Mouse (Mus musculus) liver, embryonic 11.5 days (tissue): ENCODE measurements at regions not wholly inside any gene's neighbourhood (a gene's known extent, or its start where the extent isn't known, plus 50 kb on each side); places are given as distances from the start of the nearest gene placed in this dataset.

ENCODE experiments used
- ATAC-seq: fragments of 200-750 bp; cut with Nextera tagmentation; replicated peaks from 2 replicates; pipeline ENCODE4 v1.8.0; 2017; ENCODE audit warnings: moderate number of reproducible peaks, mild to moderate bottlenecking, moderate TSS enrichment, moderate library complexity; ENCODE audit not compliant: low FRiP score
- DNase-seq: peaks from one replicate; pipeline ENCODE4 v3.0.0-alpha.2; 2017; ENCODE audit warnings: low spot score
- H3K27ac ChIP-seq: fragments of 300-500 bp; sonication (generic); 2 replicates; pipeline ENCODE4 v1.5.1; 2014; ENCODE audit warnings: mild to moderate bottlenecking, low read depth, low read length, control low read depth
- H3K27me3 ChIP-seq: fragments of 300-500 bp; sonication (generic); replicated peaks from 2 replicates; pipeline ENCODE4 v1.6.1; 2014; ENCODE audit warnings: low read length, mixed read lengths; ENCODE audit not compliant: control insufficient read depth, insufficient read depth
- H3K36me3 ChIP-seq: fragments of 300-500 bp; sonication (generic); 2 replicates; pipeline ENCODE4 v1.6.1; 2014; ENCODE audit warnings: mild to moderate bottlenecking, low read length, moderate library complexity, mixed read lengths; ENCODE audit not compliant: control insufficient read depth, insufficient read depth
- H3K4me1 ChIP-seq: fragments of 300-500 bp; sonication (generic); replicated peaks from 2 replicates; pipeline ENCODE4 v1.6.1; 2014; ENCODE audit warnings: low read length, mixed read lengths; ENCODE audit not compliant: control insufficient read depth, insufficient read depth
- H3K4me2 ChIP-seq: fragments of 300-500 bp; sonication (generic); 2 replicates; pipeline ENCODE4 v1.6.1; 2014; ENCODE audit warnings: mild to moderate bottlenecking, control low read depth, moderate library complexity
- H3K4me3 ChIP-seq: fragments of 300-500 bp; sonication (generic); 2 replicates; pipeline ENCODE4 v1.5.1; 2014; ENCODE audit warnings: low read depth, low read length, control low read depth
- H3K9ac ChIP-seq: fragments of 300-500 bp; sonication (generic); 2 replicates; pipeline ENCODE4 v1.6.1; 2014; ENCODE audit warnings: low read depth, low read length, control low read depth
- H3K9me3 ChIP-seq: fragments of 300-500 bp; sonication (generic); 2 replicates; pipeline ENCODE4 v1.6.1; 2016; ENCODE audit warnings: low read length, inconsistent platforms, mixed read lengths; ENCODE audit not compliant: control insufficient read depth
- whole genome bisulfite sequencing: fragments of 180-500 bp; shearing (Covaris S2); extraction: QIAGEN DNeasy Blood & Tissue Kit; methylation state at CpG from one replicate; pipeline ENCODE4 v1.1.7; 2014; 5-methylcytosine and 5-hydroxymethylcytosine counted together

- DNase-seq (no peak), ATAC-seq (no peak)
- Histone ChIP-seq H3K4me1 (no peaks in the 10 kb centered on the region), H3K27me3 (no peaks in the 10 kb centered on the region), H3K9me3 (no peaks in the 10 kb centered on the region), H3K27ac (no peak overlapping the region), H3K4me2 (no peak overlapping the region), H3K9ac (no peak overlapping the region), H3K36me3 (no peaks in the 10 kb centered on the region), H3K4me3 (no peak overlapping the region)
- WGBS: 74% methylated on average over 4 of the region's 4 CpGs
Measured at GRCm38 (mm10) chr10:17203416-17204110, 519.5 kb upstream of the Cited2 start.

- H3K4me3 ChIP-seq: no peak overlapping the region
- no peak for ATAC-seq
- 50% methylated on average over 1 of the region's 1 CpGs for WGBS
Measured at GRCm38 (mm10) chr10:17204153-17204552, 518.9 kb upstream of the Cited2 start.

GRCm38 (mm10) chr10:17212551-17213309 lies 510.3 kb upstream of the Cited2 start:
- Histone ChIP-seq H3K4me3 (no peak overlapping the region), H3K9ac (no peak overlapping the region), H3K36me3 (no peaks in the 10 kb centered on the region), H3K4me2 (no peak overlapping the region), H3K27me3 (no peaks in the 10 kb centered on the region), H3K9me3 (no peaks in the 10 kb centered on the region), H3K27ac (no peak overlapping the region), H3K4me1 (no peaks in the 10 kb centered on the region)
- ATAC-seq (no peak), DNase-seq (no peak)
- WGBS: 61% methylated on average over 11 of the region's 12 CpGs

More at GRCm38 (mm10) chr10:17204153-17204552, 518.9 kb upstream of the Cited2 start:
- Histone ChIP-seq H3K27ac (no peak overlapping the region), H3K4me2 (no peak overlapping the region), H3K27me3 (no peaks in the 10 kb centered on the region), H3K36me3 (no peaks in the 10 kb centered on the region), H3K9me3 (no peaks in the 10 kb centered on the region), H3K4me1 (no peaks in the 10 kb centered on the region), H3K9ac (no peak overlapping the region)
- DNase-seq: no peak

GRCm38 (mm10) chr10:17213310-17214064 lies 509.5 kb upstream of the Cited2 start:
- 65% methylated on average over 5 of the region's 7 CpGs for WGBS
- no peaks in the 10 kb centered on the region for H3K4me1 ChIP-seq
- H3K27me3 ChIP-seq: no peaks in the 10 kb centered on the region
- no peak overlapping the region for H3K9ac ChIP-seq
- H3K36me3 ChIP-seq: no peaks in the 10 kb centered on the region
- ATAC-seq (no peak), DNase-seq (no peak)
- no peaks in the 10 kb centered on the region for H3K9me3 ChIP-seq
- no peak overlapping the region for H3K27ac ChIP-seq
- no peak overlapping the region for H3K4me2 ChIP-seq
- no peak overlapping the region for H3K4me3 ChIP-seq

- Histone ChIP-seq H3K9ac (no peak overlapping the region), H3K9me3 (no peaks in the 10 kb centered on the region), H3K4me2 (no peak overlapping the region), H3K36me3 (no peaks in the 10 kb centered on the region), H3K4me1 (no peaks in the 10 kb centered on the region), H3K4me3 (no peak overlapping the region), H3K27ac (no peak overlapping the region), H3K27me3 (no peaks in the 10 kb centered on the region)
- DNase-seq (no peak), ATAC-seq (no peak)
- 87% methylated on average over 2 of the region's 2 CpGs for WGBS
Measured at GRCm38 (mm10) chr10:17214065-17214440, 509.0 kb upstream of the Cited2 start.

DNA sequence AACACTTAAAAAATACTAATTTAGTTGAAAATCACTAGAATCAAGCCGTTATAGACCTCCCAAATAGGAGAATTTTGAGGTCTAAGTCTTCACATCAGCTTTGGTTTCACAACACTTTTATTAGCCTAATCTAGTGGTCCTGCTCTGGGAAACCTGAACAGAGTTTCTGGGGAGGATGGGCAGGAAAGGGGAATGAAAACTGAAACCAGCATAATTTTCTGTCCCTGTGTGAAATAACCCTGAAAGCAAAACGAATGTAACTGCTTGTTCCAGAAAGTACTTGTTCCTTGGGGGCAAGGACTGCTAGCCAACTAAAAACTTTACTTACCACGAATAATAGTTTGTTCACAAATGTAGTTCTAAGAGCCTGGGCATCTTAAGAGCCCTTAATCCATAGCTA lies 508.0 kb upstream of the Cited2 start:
- Histone ChIP-seq H3K4me3 (no peak overlapping the region), H3K27ac (no peak overlapping the region), H3K4me2 (no peak overlapping the region), H3K4me1 (no peaks in the 10 kb centered on the region), H3K36me3 (no peaks in the 10 kb centered on the region), H3K27me3 (no peaks in the 10 kb centered on the region), H3K9me3 (no peaks in the 10 kb centered on the region), H3K9ac (no peak overlapping the region)
- 65% methylated on average over 3 of the region's 3 CpGs for WGBS
- ATAC-seq (no peak), DNase-seq (no peak)

GRCm38 (mm10) chr10:17221495-17221894 lies 501.5 kb upstream of the Cited2 start:
- H3K27ac ChIP-seq: no peak overlapping the region
- H3K4me3 ChIP-seq: no peak overlapping the region
- H3K9ac ChIP-seq: no peak overlapping the region
- no peaks in the 10 kb centered on the region for H3K9me3 ChIP-seq
- DNase-seq: no peak
- ATAC-seq: no peak
- H3K4me1 ChIP-seq: no peaks in the 10 kb centered on the region
- no peak overlapping the region for H3K4me2 ChIP-seq
- no peaks in the 10 kb centered on the region for H3K27me3 ChIP-seq
- no peaks in the 10 kb centered on the region for H3K36me3 ChIP-seq
- WGBS: 41% methylated on average over 2 of the region's 2 CpGs

DNA sequence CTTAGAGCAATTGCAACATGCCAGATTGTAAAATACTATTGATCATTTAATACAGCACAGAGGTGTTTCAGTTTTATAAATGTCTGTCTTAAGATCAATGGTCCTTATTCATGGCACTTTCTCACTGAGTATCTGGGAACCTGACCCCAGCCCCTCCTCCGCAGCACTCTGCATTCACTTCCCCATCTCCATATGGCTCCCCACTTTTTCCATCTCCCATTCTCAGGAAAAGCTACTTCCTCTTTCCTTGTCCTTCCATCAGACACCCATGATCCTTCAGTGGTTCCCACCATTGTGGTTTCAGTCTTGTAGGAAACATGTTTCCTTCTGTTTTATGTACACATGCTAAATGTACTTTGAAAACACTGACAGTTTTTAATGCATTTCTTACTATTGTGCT lies 497.3 kb upstream of the Cited2 start:
- no peak overlapping the region for H3K27ac ChIP-seq
- 81% methylated on average over 1 of the region's 1 CpGs for WGBS
- H3K4me3 ChIP-seq: no peak overlapping the region
- no peak overlapping the region for H3K9ac ChIP-seq
- no peak overlapping the region for H3K4me2 ChIP-seq
- H3K4me1 ChIP-seq: no peaks in the 10 kb centered on the region
- ATAC-seq: no peak
- no peaks in the 10 kb centered on the region for H3K9me3 ChIP-seq
- no peaks in the 10 kb centered on the region for H3K36me3 ChIP-seq
- no peak for DNase-seq
- no peaks in the 10 kb centered on the region for H3K27me3 ChIP-seq
